Mouse (Mus musculus) kidney, postnatal 10 days (tissue): ENCODE measurements at regions not wholly inside any gene's neighbourhood (a gene's known extent, or its start where the extent isn't known, plus 50 kb on each side); places are given as distances from the start of the nearest gene placed in this dataset.

Experiments used
- DNase-seq: peaks from one replicate; pipeline ENCODE4 v3.0.0; 2021; ENCODE audit warnings: mixed read lengths

GRCm38 (mm10) chr9:60998086-60998785, 203.9 kb downstream of the Uaca start:
- peak; percentile 56 for DNase-seq

- peak; percentile 27 for DNase-seq
Measured at GRCm38 (mm10) chr9:60999001-60999529, 204.7 kb downstream of the Uaca start.

DNA sequence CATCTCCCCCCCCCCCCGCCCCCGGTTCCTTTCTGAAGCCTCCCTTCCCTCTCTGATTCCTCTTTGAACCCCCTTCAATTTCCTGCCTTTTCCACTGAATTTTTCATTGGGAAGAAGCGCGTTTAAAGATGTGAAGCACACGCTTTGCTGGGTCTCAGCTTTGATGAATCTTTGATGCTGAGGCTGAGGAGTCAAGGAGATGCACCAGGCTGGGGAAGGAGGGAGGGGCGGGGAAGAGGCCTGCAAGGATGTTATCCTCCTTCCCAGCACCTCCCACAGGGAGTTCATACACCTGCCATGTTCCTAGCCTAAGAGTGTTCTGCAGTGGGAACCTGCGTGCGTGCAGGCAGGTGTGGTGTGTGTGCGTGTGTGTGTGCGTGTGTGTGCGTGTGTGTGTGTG, 205.9 kb downstream of the Uaca start:
- DNase-seq, result no peak

DNA sequence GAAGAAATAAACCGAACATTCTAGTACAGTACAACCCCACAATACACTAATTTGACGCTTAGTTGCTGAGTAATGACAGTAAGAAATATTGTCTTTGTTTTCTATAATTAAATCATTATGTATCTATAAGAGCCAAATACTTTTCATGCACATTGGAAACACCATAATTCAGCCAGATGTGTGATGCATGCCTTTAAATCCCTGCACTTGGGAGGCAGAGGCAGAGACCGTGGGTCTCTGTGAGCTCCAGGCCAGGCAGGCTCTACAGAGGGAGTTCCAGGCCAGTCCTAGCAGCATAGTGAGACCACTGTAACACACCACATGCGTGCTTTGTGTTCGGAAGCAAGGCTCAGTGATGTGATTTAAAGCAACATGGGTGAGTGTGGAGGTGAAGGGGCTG, 208.2 kb downstream of the Uaca start:
- DNase-seq, result no peak

DNA sequence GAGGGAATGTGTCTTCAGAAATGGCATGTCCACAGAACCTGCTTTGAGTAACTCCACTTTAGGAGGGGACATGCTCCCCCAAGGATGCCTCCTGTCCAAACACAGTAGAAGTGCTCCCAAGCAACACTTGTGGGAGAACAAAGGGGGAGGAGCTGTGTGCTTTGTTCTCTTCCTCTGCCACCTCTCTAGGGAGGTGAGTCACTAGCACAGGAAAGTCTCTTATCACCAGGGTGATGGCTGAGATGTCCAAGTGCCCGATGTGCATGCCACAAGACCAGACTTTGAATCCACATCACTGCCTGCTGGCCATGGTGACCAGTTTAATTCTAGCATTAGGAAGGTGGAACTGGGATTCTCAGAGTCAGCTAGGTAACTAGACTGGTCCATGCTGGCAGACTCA, 214.1 kb downstream of the Uaca start:
- DNase-seq, result no peak

- DNase-seq, result no peak
Measured at GRCm38 (mm10) chr9:61011066-61011465, 216.7 kb downstream of the Uaca start.

- peak; percentile 31 for DNase-seq
Measured at GRCm38 (mm10) chr9:61012771-61013540, 218.6 kb downstream of the Uaca start.

DNA sequence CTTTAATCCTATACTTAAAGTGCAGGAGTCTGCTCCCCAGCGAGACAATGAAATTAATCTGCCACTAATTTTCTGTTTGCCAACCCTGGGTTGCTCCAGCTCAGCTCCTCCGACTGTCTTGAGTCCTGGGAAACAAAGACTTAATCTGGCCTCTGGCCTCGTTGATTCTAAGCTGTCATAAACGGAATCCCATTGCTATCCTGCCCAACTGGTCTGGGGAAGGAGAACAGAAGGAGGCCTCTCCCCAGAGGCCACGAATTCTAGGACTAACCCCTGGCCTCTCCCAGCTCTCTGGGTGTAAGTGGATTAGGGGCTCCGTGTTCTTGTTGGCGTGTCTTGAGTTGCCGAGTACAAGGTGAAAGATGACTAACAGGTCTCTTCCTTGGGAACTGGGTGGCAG, 219.8 kb downstream of the Uaca start:
- no peak for DNase-seq

- DNase-seq, result no peak
Measured at GRCm38 (mm10) chr9:61015374-61015890, 221.1 kb downstream of the Uaca start.

- DNase-seq, result no peak
Measured at GRCm38 (mm10) chr9:61016673-61017072, 222.3 kb downstream of the Uaca start.

DNA sequence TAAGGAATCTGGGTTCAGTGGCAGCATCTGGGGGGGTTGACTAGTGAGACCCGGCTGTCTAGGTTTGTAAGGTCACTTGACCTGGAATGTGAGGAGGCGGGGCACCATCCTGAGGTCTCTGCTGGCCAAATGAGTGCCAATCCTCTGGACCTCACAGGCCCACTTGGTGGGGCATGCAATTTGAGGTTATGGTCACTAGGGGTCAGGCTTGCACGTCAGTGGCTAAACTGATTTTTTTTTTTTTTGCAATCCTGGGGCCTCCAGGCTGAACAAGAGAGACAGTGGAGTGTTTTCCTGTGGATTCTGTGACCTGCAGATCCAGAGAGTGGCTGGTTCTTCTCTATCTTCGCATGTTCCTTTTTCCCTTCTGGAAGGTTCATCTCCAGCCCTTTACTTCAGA, 225.6 kb downstream of the Uaca start:
- peak; percentile 30 for DNase-seq

DNA sequence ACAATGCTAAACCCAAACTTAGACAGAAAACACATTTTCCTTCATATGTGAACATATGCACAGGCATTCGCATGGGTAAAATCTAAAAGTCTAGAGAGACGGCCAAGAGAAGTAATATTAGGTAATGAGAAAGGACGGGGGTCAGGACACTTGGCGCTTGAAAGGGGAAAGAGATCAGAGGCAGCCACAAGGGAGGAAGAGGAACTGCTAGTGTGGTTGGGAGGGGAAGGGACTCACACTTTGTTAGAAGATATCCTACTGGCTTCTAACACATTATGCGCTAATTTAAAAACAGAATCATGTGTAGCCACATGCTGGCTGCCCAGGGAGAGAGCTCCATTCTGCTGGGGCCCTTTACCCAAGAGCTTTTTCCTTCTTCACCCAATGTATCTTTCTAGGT, 227.5 kb downstream of the Uaca start:
- DNase-seq, result no peak

DNA sequence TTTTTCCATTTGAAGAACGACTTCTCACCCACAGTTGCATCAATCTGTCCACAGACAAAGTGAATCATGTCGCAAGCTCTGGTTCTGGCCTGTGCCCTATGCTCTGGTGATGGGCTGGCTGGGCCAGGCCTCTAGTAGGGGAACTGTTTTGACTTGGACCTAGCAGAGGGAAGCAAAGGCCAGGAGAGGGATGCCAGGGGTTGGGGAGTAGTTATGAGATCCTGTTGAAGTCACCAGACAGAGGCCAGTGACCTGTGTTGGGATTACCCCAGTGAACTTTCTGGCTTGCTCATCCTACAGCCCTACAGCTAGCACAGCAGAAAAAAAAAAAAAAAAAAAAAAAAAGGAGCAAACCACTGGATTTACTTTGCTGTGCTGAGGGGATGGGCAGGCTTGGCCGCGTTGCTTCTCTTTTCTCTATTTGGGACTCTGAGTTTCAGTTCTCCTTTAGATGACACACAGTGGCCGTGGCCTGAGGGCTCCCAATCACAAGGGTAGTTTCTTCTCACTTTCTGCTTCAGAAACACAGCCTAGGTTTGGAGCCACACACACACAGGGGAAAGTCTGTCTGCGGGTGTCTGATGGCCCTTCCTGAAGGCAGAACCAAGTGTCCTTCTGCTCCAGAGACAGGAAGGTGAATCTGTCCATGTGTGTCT, 228.2 kb downstream of the Uaca start:
- DNase-seq, result no peak

- no peak for DNase-seq
Measured at GRCm38 (mm10) chr9:61025341-61025740, 231.0 kb downstream of the Uaca start.

GRCm38 (mm10) chr9:61028775-61029401, 234.5 kb downstream of the Uaca start:
- DNase-seq, result no peak

DNA sequence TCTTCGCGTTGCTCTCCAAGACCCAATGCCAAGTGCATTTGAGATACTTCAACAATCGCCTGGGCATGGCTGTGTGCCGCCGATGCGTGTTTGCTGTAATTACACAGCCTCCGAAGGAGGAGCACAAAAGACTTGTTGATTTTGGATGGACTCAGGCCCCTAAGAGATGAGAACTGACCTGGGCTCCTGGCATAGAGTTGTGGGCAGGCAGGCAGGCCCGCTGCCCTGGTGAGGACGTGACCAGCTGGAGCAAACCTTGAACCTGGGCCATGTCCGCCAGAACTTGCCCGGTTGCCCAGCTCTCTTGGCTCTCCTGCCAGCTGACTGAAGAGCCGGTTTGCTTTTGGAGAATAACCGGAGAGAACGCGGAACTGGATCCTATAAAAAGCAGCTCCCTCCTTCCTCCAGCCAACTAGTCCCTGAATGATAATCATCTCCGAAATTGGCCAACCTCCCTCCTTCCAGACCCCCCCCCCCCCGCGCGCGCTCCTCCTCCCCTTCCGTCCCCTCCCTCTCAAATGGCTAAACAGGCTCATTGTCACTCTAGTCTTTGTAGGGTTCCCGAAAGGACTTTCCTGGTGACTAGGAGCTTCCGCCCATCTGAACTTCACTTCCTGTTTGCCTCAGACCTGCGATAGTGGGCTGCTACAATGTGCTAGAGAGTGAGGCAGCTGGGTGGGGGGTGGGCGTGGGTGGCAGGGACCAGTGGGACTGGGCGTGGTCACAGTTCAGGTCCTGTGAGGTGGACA, 237.5 kb downstream of the Uaca start:
- peak; percentile 48 for DNase-seq

- peak; percentile 45 for DNase-seq
Measured at GRCm38 (mm10) chr9:61032448-61033433, 238.4 kb downstream of the Uaca start.

- DNase-seq, result no peak
Measured at GRCm38 (mm10) chr9:61033593-61033992, 239.3 kb downstream of the Uaca start.

DNA sequence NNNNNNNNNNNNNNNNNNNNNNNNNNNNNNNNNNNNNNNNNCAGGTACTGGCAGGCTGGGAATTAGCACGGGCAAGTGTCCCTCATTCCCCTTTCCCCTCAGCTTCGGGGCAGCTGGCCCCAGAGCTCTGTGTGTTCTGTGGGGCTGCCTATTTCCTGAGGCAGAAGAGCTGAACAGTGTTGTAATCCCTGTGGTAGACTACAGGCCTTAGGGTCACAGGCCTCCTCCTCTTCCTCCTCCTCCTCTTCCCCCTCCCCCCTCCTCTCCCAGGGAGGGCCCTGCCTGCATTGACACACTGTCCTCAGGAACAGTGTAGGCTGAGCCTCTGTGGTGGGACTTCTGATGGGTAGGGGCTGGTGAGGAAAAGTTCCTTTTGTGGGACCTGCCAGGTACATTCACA, 247.7 kb downstream of the Uaca start:
- DNase-seq, result no peak

DNA sequence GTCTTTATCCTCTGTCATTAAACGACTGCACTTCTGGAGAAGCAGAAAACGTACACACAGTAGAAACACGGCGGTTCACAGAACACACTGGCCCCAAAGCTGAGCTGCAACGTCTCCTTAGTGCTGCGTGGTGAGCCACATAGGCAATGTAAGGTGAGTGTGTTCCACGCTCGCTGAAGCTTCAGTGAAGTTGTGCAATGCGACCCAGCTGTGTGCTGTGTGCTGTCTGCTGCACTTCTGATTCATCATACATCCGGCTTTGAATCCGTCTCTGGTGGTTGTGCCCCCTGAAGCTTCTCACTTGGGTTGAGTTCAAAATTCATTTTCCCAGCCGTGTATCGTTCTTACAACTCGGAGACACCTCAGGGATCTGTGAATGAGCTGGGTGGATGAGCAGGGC, 250.6 kb downstream of the Uaca start:
- DNase-seq, result no peak

- DNase-seq, result peak; percentile 86
Measured at GRCm38 (mm10) chr9:61046517-61046916, 252.2 kb downstream of the Uaca start.
